Mouse (Mus musculus): ENCODE measurements around the gene Bach2. TPM values are rescaled to one million over a fixed set of nuclear protein-coding genes. Genes with fewer than 3 reads are reported as not detected.
A peak's percentile ranks its signal among the peaks of the same experiment; 100 is the strongest.

The Bach2 gene
- polyA plus RNA-seq, 1 experiment from 2014 or later: 13.0 TPM

- no peaks in the 10 kb centered on the region for H3K36me3 ChIP-seq
- WGBS: 23% methylated on average over 7 of the region's 7 CpGs
- H3K27me3 ChIP-seq: no peaks in the 10 kb centered on the region
- peaks cover 52% of the 10 kb centered on the region for H3K4me1 ChIP-seq
- H3K27ac ChIP-seq: no peak overlapping the region; the same call in 1 of the 2 replicates
- ATAC-seq (ENCODE audit: insufficient number of reproducible peaks, insufficient read depth, low FRiP score, low TSS enrichment): 0 out of 2 replicates have a peak, but pooled peaks have one; percentile 13
- H3K9ac ChIP-seq: no peak overlapping the region
- H3K4me2 ChIP-seq (replicated peaks): no peak overlapping the region
- no peak overlapping the region for H3K4me3 ChIP-seq
- H3K9me3 ChIP-seq: no peaks in the 10 kb centered on the region
These were observed 134.5 kb downstream of the Bach2 start for GRCm38 (mm10) chr4:32373085-32373484.

- no peaks in the 10 kb centered on the region for H3K27me3 ChIP-seq
- H3K9me3 ChIP-seq: no peaks in the 10 kb centered on the region
- no peaks in the 10 kb centered on the region for H3K36me3 ChIP-seq
- 33% methylated on average over 3 of the region's 3 CpGs for WGBS
- no peak overlapping the region for H3K9ac ChIP-seq
- H3K27ac ChIP-seq: no peak overlapping the region
- ATAC-seq (ENCODE audit: insufficient number of reproducible peaks, insufficient read depth, low FRiP score, low TSS enrichment): no peak
- no peak overlapping the region for H3K4me2 ChIP-seq (replicated peaks)
- H3K4me3 ChIP-seq: no peak overlapping the region
- H3K4me1 ChIP-seq: peaks cover 48% of the 10 kb centered on the region
These were observed 134.9 kb downstream of the Bach2 start for GRCm38 (mm10) chr4:32373527-32373926.

- Histone ChIP-seq H3K27ac (no peak overlapping the region), H3K27me3 (no peaks in the 10 kb centered on the region), H3K36me3 (no peaks in the 10 kb centered on the region), H3K4me2 (replicated peaks) (no peak overlapping the region), H3K9me3 (no peaks in the 10 kb centered on the region), H3K9ac (no peak overlapping the region), H3K4me3 (no peak overlapping the region), H3K4me1 (peaks cover 36% of the 10 kb centered on the region)
- no peak for ATAC-seq (ENCODE audit: insufficient number of reproducible peaks, insufficient read depth, low FRiP score, low TSS enrichment)
- WGBS: 49% methylated on average over 10 of the region's 10 CpGs
These were observed 136.4 kb downstream of the Bach2 start for GRCm38 (mm10) chr4:32374751-32375582.

- WGBS: 81% methylated on average over 16 of the region's 16 CpGs
- no peaks in the 10 kb centered on the region for H3K36me3 ChIP-seq
- no peaks in the 10 kb centered on the region for H3K9me3 ChIP-seq
- H3K27me3 ChIP-seq: no peaks in the 10 kb centered on the region
- H3K27ac ChIP-seq: no peak overlapping the region
- H3K4me3 ChIP-seq: no peak overlapping the region
- no peak overlapping the region for H3K9ac ChIP-seq
- ATAC-seq (ENCODE audit: insufficient number of reproducible peaks, insufficient read depth, low FRiP score, low TSS enrichment): no peak
- H3K4me1 ChIP-seq: peaks cover 35% of the 10 kb centered on the region
- no peak overlapping the region for H3K4me2 ChIP-seq (replicated peaks)
These were observed 137.3 kb downstream of the Bach2 start for GRCm38 (mm10) chr4:32375721-32376526.

- Histone ChIP-seq H3K4me2 (replicated peaks) (no peak overlapping the region), H3K27me3 (no peaks in the 10 kb centered on the region), H3K36me3 (no peaks in the 10 kb centered on the region), H3K4me1 (peaks cover 35% of the 10 kb centered on the region), H3K9ac (no peak overlapping the region), H3K9me3 (no peaks in the 10 kb centered on the region), H3K4me3 (no peak overlapping the region), H3K27ac (no peak overlapping the region)
- 63% methylated on average over 6 of the region's 6 CpGs for WGBS
- ATAC-seq (ENCODE audit: insufficient number of reproducible peaks, insufficient read depth, low FRiP score, low TSS enrichment): no peak
These were observed 137.9 kb downstream of the Bach2 start for GRCm38 (mm10) chr4:32376527-32376948.

- H3K4me3 ChIP-seq: no peak overlapping the region
- H3K4me2 ChIP-seq (replicated peaks): no peak overlapping the region
- H3K9me3 ChIP-seq: no peaks in the 10 kb centered on the region
- no peaks in the 10 kb centered on the region for H3K36me3 ChIP-seq
- no peaks in the 10 kb centered on the region for H3K27me3 ChIP-seq
- no peak overlapping the region for H3K27ac ChIP-seq
- H3K9ac ChIP-seq: no peak overlapping the region
- peaks cover 22% of the 10 kb centered on the region; the same call in 1 of the 2 replicates for H3K4me1 ChIP-seq
- ATAC-seq (ENCODE audit: insufficient number of reproducible peaks, insufficient read depth, low FRiP score, low TSS enrichment): no peak
- WGBS: 89% methylated on average over 7 of the region's 7 CpGs
These were observed 140.5 kb downstream of the Bach2 start for GRCm38 (mm10) chr4:32379140-32379539.

GRCm38 (mm10) chr4:32381666-32382381 lies 143.2 kb downstream of the Bach2 start:
- Histone ChIP-seq H3K4me1 (peaks cover 10% of the 10 kb centered on the region), H3K4me2 (replicated peaks) (no peak overlapping the region), H3K36me3 (no peaks in the 10 kb centered on the region), H3K9me3 (no peaks in the 10 kb centered on the region), H3K27ac (no peak overlapping the region), H3K4me3 (no peak overlapping the region), H3K9ac (no peak overlapping the region), H3K27me3 (no peaks in the 10 kb centered on the region)
- 83% methylated on average over 16 of the region's 16 CpGs for WGBS
- ATAC-seq (ENCODE audit: insufficient number of reproducible peaks, insufficient read depth, low FRiP score, low TSS enrichment): no peak

- H3K9me3 ChIP-seq: no peaks in the 10 kb centered on the region
- peaks cover 36% of the 10 kb centered on the region for H3K4me1 ChIP-seq
- H3K27ac ChIP-seq: no peak overlapping the region
- WGBS: 86% methylated on average over 2 of the region's 2 CpGs
- no peak for ATAC-seq (ENCODE audit: insufficient number of reproducible peaks, insufficient read depth, low FRiP score, low TSS enrichment)
- H3K9ac ChIP-seq: no peak overlapping the region
- H3K36me3 ChIP-seq: no peaks in the 10 kb centered on the region
- H3K4me2 ChIP-seq (replicated peaks): no peak overlapping the region
- no peaks in the 10 kb centered on the region for H3K27me3 ChIP-seq
- H3K4me3 ChIP-seq: no peak overlapping the region
These were observed 146.5 kb downstream of the Bach2 start for GRCm38 (mm10) chr4:32385121-32385520.

- 92% methylated on average over 14 of the region's 14 CpGs for WGBS
- Histone ChIP-seq H3K4me1 (peaks cover 36% of the 10 kb centered on the region), H3K27ac (no peak overlapping the region), H3K36me3 (no peaks in the 10 kb centered on the region), H3K4me3 (no peak overlapping the region), H3K27me3 (no peaks in the 10 kb centered on the region), H3K9me3 (no peaks in the 10 kb centered on the region), H3K4me2 (replicated peaks) (no peak overlapping the region), H3K9ac (no peak overlapping the region)
- no peak for ATAC-seq (ENCODE audit: insufficient number of reproducible peaks, insufficient read depth, low FRiP score, low TSS enrichment)
These were observed 147.0 kb downstream of the Bach2 start for GRCm38 (mm10) chr4:32385623-32386022.

- H3K9me3 ChIP-seq: no peaks in the 10 kb centered on the region
- no peaks in the 10 kb centered on the region for H3K36me3 ChIP-seq
- H3K27me3 ChIP-seq: no peaks in the 10 kb centered on the region
- H3K9ac ChIP-seq: no peak overlapping the region
- no peak for ATAC-seq (ENCODE audit: insufficient number of reproducible peaks, insufficient read depth, low FRiP score, low TSS enrichment)
- 72% methylated on average over 10 of the region's 10 CpGs for WGBS
- no peak overlapping the region for H3K4me2 ChIP-seq (replicated peaks)
- H3K4me1 ChIP-seq: peaks cover 36% of the 10 kb centered on the region
- H3K27ac ChIP-seq: no peak overlapping the region; the same call in 1 of the 2 replicates
- H3K4me3 ChIP-seq: no peak overlapping the region
These were observed 147.7 kb downstream of the Bach2 start for GRCm38 (mm10) chr4:32386346-32386745.

GRCm38 (mm10) chr4:32386931-32387330 lies 148.3 kb downstream of the Bach2 start:
- H3K27ac ChIP-seq: no peak overlapping the region; the same call in 1 of the 2 replicates
- WGBS: 78% methylated on average over 8 of the region's 8 CpGs
- H3K4me2 ChIP-seq (replicated peaks): no peak overlapping the region; the same call in 1 of the 2 replicates
- H3K27me3 ChIP-seq: no peaks in the 10 kb centered on the region
- H3K4me1 ChIP-seq: peaks cover 35% of the 10 kb centered on the region
- H3K36me3 ChIP-seq: no peaks in the 10 kb centered on the region
- no peak overlapping the region for H3K9ac ChIP-seq
- no peak for ATAC-seq (ENCODE audit: insufficient number of reproducible peaks, insufficient read depth, low FRiP score, low TSS enrichment)
- H3K4me3 ChIP-seq: no peak overlapping the region
- H3K9me3 ChIP-seq: no peaks in the 10 kb centered on the region

Measured in embryonic facial prominence, embryonic 12.5 days (tissue).